Mouse (Mus musculus): ENCODE results near the gene Tnc.
A peak's percentile ranks its signal among the peaks of the same experiment; 100 is the strongest.

The Tnc gene

GRCm38 (mm10) chr4:64046831-64047493 lies at the start of gene Tnc:
TSS of gene Tnc (minus strand) at chr4:64047015.
- peak; percentile 58 for DNase-seq

- DNase-seq = peak; percentile 28
Observed at GRCm38 (mm10) chr4:64094221-64094620, 47.4 kb upstream of the Tnc start.

- peak; percentile 1 for DNase-seq
Observed at GRCm38 (mm10) chr4:64092857-64093256, 46.0 kb upstream of the Tnc start.

GRCm38 (mm10) chr4:64089378-64089777 lies 42.6 kb upstream of the Tnc start:
- no peak for DNase-seq

- DNase-seq = no peak
Observed at GRCm38 (mm10) chr4:64087675-64088074, 40.9 kb upstream of the Tnc start.

GRCm38 (mm10) chr4:64085993-64086567 lies 39.3 kb upstream of the Tnc start:
- no peak for DNase-seq

GRCm38 (mm10) chr4:64083858-64084257 lies 37.0 kb upstream of the Tnc start:
- no peak for DNase-seq

GRCm38 (mm10) chr4:64078029-64078619 lies 31.3 kb upstream of the Tnc start:
- DNase-seq = no peak

- DNase-seq = no peak
Observed at GRCm38 (mm10) chr4:64076349-64077025, 29.7 kb upstream of the Tnc start.

GRCm38 (mm10) chr4:64074725-64075124 lies 27.9 kb upstream of the Tnc start:
- no peak for DNase-seq

GRCm38 (mm10) chr4:64067394-64067793 lies 20.6 kb upstream of the Tnc start:
- DNase-seq = no peak

- DNase-seq = no peak
Observed at GRCm38 (mm10) chr4:64065266-64065665, 18.5 kb upstream of the Tnc start.

GRCm38 (mm10) chr4:64058856-64059231 lies 12.0 kb upstream of the Tnc start:
- peak; percentile 19 for DNase-seq

GRCm38 (mm10) chr4:64058048-64058855 lies 11.4 kb upstream of the Tnc start:
- DNase-seq = peak; percentile 54

GRCm38 (mm10) chr4:64048177-64048576 lies 1.4 kb upstream of the Tnc start:
- no peak for DNase-seq

GRCm38 (mm10) chr4:64043893-64044292 lies 2.9 kb downstream of the Tnc start:
- no peak for DNase-seq

GRCm38 (mm10) chr4:64043371-64043770 lies 3.4 kb downstream of the Tnc start:
- no peak for DNase-seq

- no peak for DNase-seq
Observed at GRCm38 (mm10) chr4:64039091-64039490, 7.7 kb downstream of the Tnc start.

GRCm38 (mm10) chr4:64037513-64037912 lies 9.3 kb downstream of the Tnc start:
- no peak for DNase-seq

GRCm38 (mm10) chr4:64034724-64035123 lies 12.1 kb downstream of the Tnc start:
- no peak for DNase-seq

GRCm38 (mm10) chr4:64033191-64033590 lies 13.6 kb downstream of the Tnc start:
- DNase-seq = no peak

GRCm38 (mm10) chr4:64029486-64029885 lies 17.3 kb downstream of the Tnc start:
- DNase-seq = no peak

- no peak for DNase-seq
Observed at GRCm38 (mm10) chr4:64025591-64025990, 21.2 kb downstream of the Tnc start.

Data from retina, postnatal 1 day (tissue).